ENCODE assay signal across 24 mouse cellular contexts in the genomic region with DNA sequence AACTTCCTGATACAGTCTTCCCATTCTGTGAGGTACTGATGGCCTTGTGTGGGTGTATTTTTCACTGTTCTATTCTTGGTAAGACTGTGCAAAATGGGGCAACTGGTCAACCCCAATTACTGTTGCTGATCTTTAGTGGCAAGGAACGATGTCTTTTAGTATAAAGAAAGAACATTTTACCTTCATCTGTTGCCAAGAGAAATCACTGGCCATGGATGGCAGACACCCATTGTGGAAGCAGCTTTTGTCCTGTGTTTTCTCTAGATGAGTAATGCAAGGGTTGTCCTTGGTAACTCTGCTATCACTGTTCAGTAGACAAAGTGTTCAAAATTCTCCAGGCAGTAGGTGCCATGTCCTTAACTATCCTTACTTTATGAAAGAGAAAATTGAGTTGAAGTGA.
A peak's percentile ranks its signal among the peaks of the same experiment; 100 is the strongest.
DNase-seq lines count a peak whose midpoint lies in the region; ATAC-seq and TF ChIP-seq lines count a peak whose summit lies in the region.
"Had no signal": no experiment of that assay in that cellular context is flagged by ENCODE, and none has a peak within 500 bp of the region (broad histone marks: within the 10 kb centered on the region; RNA-seq: fewer than 3 reads in every experiment).

No protein-coding gene starts in this region.

- no peaks in the 10 kb centered on the region for H3K4me1 ChIP-seq in forebrain, embryonic 14.5 days (ENCODE audit: control insufficient read depth, insufficient read depth, low read length)
- H3K4me1 ChIP-seq in forebrain, embryonic 10.5 days: peaks cover 3% of the 10 kb centered on the region; the same call in 1 of the 2 replicates
- no peaks in the 10 kb centered on the region for H3K4me1 ChIP-seq in liver, postnatal 0 days (ENCODE audit: insufficient read depth)
- H3K4me1 ChIP-seq: forebrain, embryonic 15.5 days; heart, embryonic 12.5 days; heart, embryonic 15.5 days; hindbrain, embryonic 10.5 days; hindbrain, embryonic 13.5 days; intestine, embryonic 15.5 days had no signal

- no peak overlapping the region for H3K4me2 ChIP-seq in forebrain, embryonic 14.5 days (ENCODE audit: low read length)
- H3K4me2 ChIP-seq in liver, postnatal 0 days (ENCODE audit: low read depth, low read length): no peak overlapping the region
- H3K4me2 ChIP-seq: forebrain, embryonic 15.5 days; heart, embryonic 12.5 days; heart, embryonic 15.5 days; hindbrain, embryonic 13.5 days; intestine, embryonic 15.5 days had no signal

- H3K9ac ChIP-seq in forebrain, embryonic 14.5 days (ENCODE audit: low read length): no peak overlapping the region
- H3K9ac ChIP-seq in liver, postnatal 0 days (replicated peaks): no peak overlapping the region
- H3K9ac ChIP-seq: forebrain, embryonic 15.5 days; heart, embryonic 12.5 days; heart, embryonic 15.5 days; hindbrain, embryonic 13.5 days; intestine, embryonic 15.5 days had no signal

- ATAC-seq in forebrain, embryonic 14.5 days: no peak
- ATAC-seq in liver, postnatal 0 days: no peak
- ATAC-seq: forebrain, embryonic 15.5 days; hindbrain, embryonic 16.5 days; intestine, embryonic 15.5 days had no signal

- no peaks in the 10 kb centered on the region for H3K36me3 ChIP-seq in forebrain, embryonic 14.5 days (ENCODE audit: control insufficient read depth, insufficient read depth, low read length)
- H3K36me3 ChIP-seq in forebrain, embryonic 10.5 days (replicated peaks): no peaks in the 10 kb centered on the region
- H3K36me3 ChIP-seq in liver, postnatal 0 days (replicated peaks; ENCODE audit: insufficient read depth, low read length): no peaks in the 10 kb centered on the region
- H3K36me3 ChIP-seq: forebrain, embryonic 15.5 days; G1E; heart, embryonic 12.5 days; heart, embryonic 15.5 days; hindbrain, embryonic 10.5 days; hindbrain, embryonic 13.5 days; intestine, embryonic 15.5 days had no signal

- H3K27ac ChIP-seq in forebrain, embryonic 14.5 days (ENCODE audit: low read depth, low read length): no peak overlapping the region
- H3K27ac ChIP-seq in forebrain, embryonic 10.5 days: no peak overlapping the region
- no peak overlapping the region for H3K27ac ChIP-seq in liver, postnatal 0 days (ENCODE audit: low read depth)
- H3K27ac ChIP-seq: forebrain, embryonic 15.5 days; heart, embryonic 15.5 days; hindbrain, embryonic 10.5 days; hindbrain, embryonic 13.5 days; intestine, embryonic 15.5 days had no signal

- 55% methylated on average over 1 of the region's 1 CpGs for WGBS in forebrain, embryonic 14.5 days
- 90% methylated on average over 1 of the region's 1 CpGs for WGBS in forebrain, embryonic 10.5 days
- WGBS in liver, postnatal 0 days (ENCODE audit: insufficient replicate concordance): 48% methylated on average over 1 of the region's 1 CpGs

- H3K9me3 ChIP-seq in forebrain, embryonic 14.5 days (replicated peaks; ENCODE audit: control insufficient read depth, low read length): no peaks in the 10 kb centered on the region
- H3K9me3 ChIP-seq in forebrain, embryonic 10.5 days: no peaks in the 10 kb centered on the region
- no peaks in the 10 kb centered on the region for H3K9me3 ChIP-seq in liver, postnatal 0 days (ENCODE audit: low read length)
- H3K9me3 ChIP-seq: forebrain, embryonic 15.5 days; G1E; heart, embryonic 12.5 days; heart, embryonic 15.5 days; hindbrain, embryonic 10.5 days; hindbrain, embryonic 13.5 days; intestine, embryonic 15.5 days had no signal

- H3K4me3 ChIP-seq in forebrain, embryonic 14.5 days (ENCODE audit: low read depth, low read length): no peak overlapping the region
- H3K4me3 ChIP-seq in forebrain, embryonic 10.5 days: no peak overlapping the region
- no peak overlapping the region for H3K4me3 ChIP-seq in liver, postnatal 0 days (ENCODE audit: low read depth, low read length)
- H3K4me3 ChIP-seq: forebrain, embryonic 15.5 days; heart, embryonic 12.5 days; heart, embryonic 15.5 days; hindbrain, embryonic 10.5 days; hindbrain, embryonic 13.5 days; intestine, embryonic 15.5 days had no signal

- no peak for TF ChIP-seq CTCF in liver, postnatal 0 days (IDR thresholded peaks at IDR 0.05; ENCODE audit: low read depth)

- no peak for TF ChIP-seq EP300 in liver, postnatal 0 days (IDR thresholded peaks at IDR 0.05; ENCODE audit: low read depth)

- no peaks in the 10 kb centered on the region for H3K27me3 ChIP-seq in forebrain, embryonic 14.5 days (replicated peaks; ENCODE audit: control insufficient read depth, insufficient read depth, low read length)
- H3K27me3 ChIP-seq in forebrain, embryonic 10.5 days (ENCODE audit: poor library complexity, severe bottlenecking): no peaks in the 10 kb centered on the region
- no peaks in the 10 kb centered on the region for H3K27me3 ChIP-seq in liver, postnatal 0 days (ENCODE audit: insufficient read depth, low read length)
- H3K27me3 ChIP-seq: CH12.LX; forebrain, embryonic 15.5 days; heart, embryonic 12.5 days; heart, embryonic 15.5 days; hindbrain, embryonic 13.5 days; intestine, embryonic 15.5 days had no signal

- peak; percentile 16 to 58 for DNase-seq in adrenal gland, adult (ENCODE audit: inconsistent age in 2 of 2, low spot score in 1 of 2)
- DNase-seq in adrenal gland, adult 18-20 months (ENCODE audit: low spot score in 2 of 2): no peak
- DNase-seq in forebrain, embryonic 14.5 days (ENCODE audit: low spot score): peak; percentile 4
- DNase-seq in forebrain, embryonic 10.5 days (ENCODE audit: extremely low spot score, low spot score): no peak
- peak; percentile 11 for DNase-seq in brain, adult 2 months (ENCODE audit: low read depth, low spot score)
- DNase-seq in liver, postnatal 0 days: no peak
- DNase-seq: cerebellum, adult 18-20 months; cerebellum, adult 9-10 months; cerebellum, postnatal 14 days; gastrocnemius, postnatal 25 days; heart, adult 18-20 months; heart, postnatal 10 days; heart, postnatal 36 days; kidney, adult 11 months; kidney, adult 8-10 months had no signal

Comparison
In these comparisons a context has a peak if more than half of its experiments do, and no peak if none do; other contexts are left out.
1. DNase-seq: peak in adrenal gland, adult (2 of 2), forebrain, embryonic 14.5 days (single experiment) and brain, adult 2 months (single experiment); none in adrenal gland, adult 18-20 months (0 of 2), forebrain, embryonic 10.5 days (single experiment) and liver, postnatal 0 days (single experiment).